Mouse (Mus musculus) lung, postnatal 0 days (tissue): ENCODE measurements around the gene Ltb4r2. TPM values are rescaled to one million over a fixed set of nuclear protein-coding genes. Genes with fewer than 3 reads are reported as not detected.
A peak's percentile ranks its signal among the peaks of the same experiment; 100 is the strongest.
"Not testable (repeated sequence)": the region's sequence is repeated elsewhere in the genome, so short reads cannot be mapped to it uniquely, and the experiment has no call there.

ENCODE experiments used
- ATAC-seq: fragments of 200-750 bp; cut with Nextera tagmentation; 2 replicates; pipeline ENCODE4 v1.8.0; 2017; ENCODE audit warnings: moderate library complexity
- DNase-seq: peaks from one replicate; pipeline ENCODE4 v3.0.0-alpha.2; 2016; ENCODE audit warnings: low spot score
- H3K27ac ChIP-seq: fragments of 300-500 bp; sonication (generic); 2 replicates; pipeline ENCODE4 v1.5.1; 2014; ENCODE audit warnings: antibody characterized with exemption, mild to moderate bottlenecking, low read length, mixed read lengths
- H3K27me3 ChIP-seq: fragments of 300-500 bp; sonication (generic); replicated peaks from 2 replicates; pipeline ENCODE4 v1.6.1; 2014; ENCODE audit warnings: low read length, mixed read lengths; ENCODE audit not compliant: insufficient read depth
- H3K36me3 ChIP-seq: fragments of 300-500 bp; sonication (generic); 2 replicates; pipeline ENCODE4 v1.6.1; 2014; ENCODE audit warnings: low read length, mixed read lengths; ENCODE audit not compliant: insufficient read depth
- H3K4me1 ChIP-seq: fragments of 300-500 bp; sonication (generic); 2 replicates; pipeline ENCODE4 v1.6.1; 2014; ENCODE audit warnings: antibody characterized with exemption, low read depth, low read length, mixed read lengths; ENCODE audit not compliant: insufficient read depth
- H3K4me2 ChIP-seq: fragments of 300-500 bp; sonication (generic); replicated peaks from 2 replicates; pipeline ENCODE4 v1.6.1; 2014; ENCODE audit warnings: low read depth, mild to moderate bottlenecking, low read length, moderate library complexity, mixed read lengths
- H3K4me3 ChIP-seq: fragments of 300-500 bp; sonication (generic); 2 replicates; pipeline ENCODE4 v1.5.1; 2014; ENCODE audit warnings: low read depth, low read length
- H3K9ac ChIP-seq: fragments of 300-500 bp; sonication (generic); replicated peaks from 2 replicates; pipeline ENCODE4 v1.6.1; 2014; ENCODE audit warnings: low read depth, mild to moderate bottlenecking
- H3K9me3 ChIP-seq: fragments of 300-500 bp; sonication (generic); 2 replicates; pipeline ENCODE4 v1.6.1; 2016; ENCODE audit warnings: low read length, mixed read lengths
- CTCF ChIP-seq: IDR thresholded peaks from 2 replicates; pipeline ENCODE4 v1.5.1; 2016; ENCODE audit warnings: antibody characterized with exemption, mild to moderate bottlenecking
- EP300 ChIP-seq: IDR thresholded peaks from 2 replicates; pipeline ENCODE4 v1.6.1; 2016; ENCODE audit warnings: antibody characterized with exemption, mild to moderate bottlenecking, control low read depth
- WGBS: fragments of 180-500 bp; shearing (Covaris S2); extraction: QIAGEN DNeasy Blood & Tissue Kit; methylation state at CpG from one replicate; pipeline ENCODE4 v1.1.7; 2014; 5-methylcytosine and 5-hydroxymethylcytosine counted together
- polyA plus RNA-seq: library from polyadenylated mRNA; unstranded; fragments of >200 nt; fragmentation: Nextera tagmentation; extraction: Ambion mirVana; gene quantifications from 2 replicates; pipeline ENCODE4 v1.2.1, GENCODE M21; 2015

Gene Ltb4r2
- polyA plus RNA-seq, 1 experiment from 2014 or later = 0.97 TPM

- DNase-seq (peak; percentile 94), ATAC-seq (peak; percentile 95)
- H3K4me3 ChIP-seq = peak within 1 kb of the TSS; percentile 88
- TF ChIP-seq CTCF (0 out of 2 replicates have a peak, but pooled peaks have one; percentile 7), EP300 (no peak)
- WGBS = 1% methylated on average over 48 of the region's 48 CpGs
- H3K36me3 ChIP-seq = peaks cover 26% of the 10 kb centered on the region
- peak within 1 kb of the TSS; percentile 84 for H3K4me2 ChIP-seq
- H3K9me3 ChIP-seq = no peaks in the 10 kb centered on the region
- H3K27me3 ChIP-seq = no peaks in the 10 kb centered on the region
- peaks cover 9% of the 10 kb centered on the region; the same call in 1 of the 2 replicates for H3K4me1 ChIP-seq
- H3K9ac ChIP-seq = peak within 1 kb of the TSS; percentile 66
- peak within 1 kb of the TSS; percentile 57 for H3K27ac ChIP-seq
Measured at GRCm38 (mm10) chr14:55745180-55745860, 15.9 kb upstream of the Ltb4r2 start, which contains the start of the genes Dhrs1 and Nop9. Gene Dhrs1 (minus strand): TSS chr14:55745690. Gene Nop9 (plus strand): TSS chr14:55745693.

GRCm38 (mm10) chr14:55745861-55746237, 15.4 kb upstream of the Ltb4r2 start:
- no peak for ATAC-seq
- Histone ChIP-seq H3K4me3 (peak overlapping the region; percentile 88), H3K27ac (peak overlapping the region; percentile 57), H3K4me1 (peaks cover 9% of the 10 kb centered on the region; the same call in 1 of the 2 replicates), H3K4me2 (peak overlapping the region; percentile 84), H3K9me3 (no peaks in the 10 kb centered on the region), H3K9ac (peak overlapping the region; percentile 66), H3K27me3 (no peaks in the 10 kb centered on the region), H3K36me3 (peaks cover 26% of the 10 kb centered on the region)
- no peak for TF ChIP-seq CTCF
- TF ChIP-seq EP300 = no peak
- WGBS = under 1% methylated on average over 31 of the region's 31 CpGs
- no peak for DNase-seq

GRCm38 (mm10) chr14:55747051-55747847, 14.0 kb upstream of the Ltb4r2 start:
- H3K9ac ChIP-seq = no peak overlapping the region
- no peaks in the 10 kb centered on the region for H3K27me3 ChIP-seq
- no peak overlapping the region for H3K27ac ChIP-seq
- H3K4me3 ChIP-seq = no peak overlapping the region
- H3K4me1 ChIP-seq = peaks cover 9% of the 10 kb centered on the region; the same call in 1 of the 2 replicates
- WGBS = 89% methylated on average over 10 of the region's 10 CpGs
- DNase-seq (no peak), ATAC-seq (no peak)
- peak overlapping the region; percentile 84; the same call in 1 of the 2 replicates for H3K4me2 ChIP-seq
- H3K36me3 ChIP-seq = peaks cover 34% of the 10 kb centered on the region
- H3K9me3 ChIP-seq = no peaks in the 10 kb centered on the region
- TF ChIP-seq CTCF (0 out of 2 replicates have a peak, but pooled peaks have one; percentile 8), EP300 (no peak)

- Histone ChIP-seq H3K4me2 (no peak overlapping the region), H3K27me3 (0 out of 2 replicates have a peak, but pooled peaks cover 3% of the 10 kb centered on the region), H3K36me3 (peaks cover 25% of the 10 kb centered on the region), H3K27ac (no peak overlapping the region), H3K4me3 (no peak overlapping the region), H3K4me1 (peaks cover 3% of the 10 kb centered on the region; the same call in 1 of the 2 replicates), H3K9ac (no peak overlapping the region), H3K9me3 (no peaks in the 10 kb centered on the region)
- TF ChIP-seq CTCF (no peak), EP300 (no peak)
- no peak for ATAC-seq
- 64% methylated on average over 6 of the region's 6 CpGs for WGBS
- DNase-seq = no peak
Measured at GRCm38 (mm10) chr14:55757566-55757965, 3.7 kb upstream of the Ltb4r2 start.

GRCm38 (mm10) chr14:55758363-55758784, 2.9 kb upstream of the Ltb4r2 start, which contains the start of gene Cideb:
Gene Cideb (minus strand): TSS chr14:55758458.
- no peak within 1 kb of the TSS for H3K27ac ChIP-seq
- TF ChIP-seq EP300 (no peak), CTCF (peak; percentile 85)
- no peak for ATAC-seq

GRCm38 (mm10) chr14:55760156-55760555, 1.1 kb upstream of the Ltb4r2 start:
- DNase-seq (peak; percentile 83), ATAC-seq (peak; percentile 10; the same call in 1 of the 2 replicates)
- H3K9me3 ChIP-seq, H3K27ac ChIP-seq, H3K27me3 ChIP-seq, H3K4me3 ChIP-seq, H3K36me3 ChIP-seq, H3K9ac ChIP-seq, H3K4me1 ChIP-seq: not testable (repeated sequence)
- peak overlapping the region; percentile 48 for H3K4me2 ChIP-seq
- peak; percentile 83 for TF ChIP-seq CTCF
- under 1% methylated on average over 6 of the region's 6 CpGs for WGBS

More at GRCm38 (mm10) chr14:55758363-55758784, 2.9 kb upstream of the Ltb4r2 start, which contains the start of gene Cideb:
- peaks cover 17% of the 10 kb centered on the region for H3K36me3 ChIP-seq
- 0 out of 2 replicates have a peak, but pooled peaks cover 3% of the 10 kb centered on the region for H3K27me3 ChIP-seq
- peak; percentile 80 for DNase-seq
- 15% methylated on average over 8 of the region's 8 CpGs for WGBS
- H3K4me1 ChIP-seq = peaks cover 3% of the 10 kb centered on the region; the same call in 1 of the 2 replicates
- no peak within 1 kb of the TSS for H3K9ac ChIP-seq
- H3K4me2 ChIP-seq = peak within 1 kb of the TSS; percentile 30; the same call in 1 of the 2 replicates
- no peak within 1 kb of the TSS for H3K4me3 ChIP-seq
- H3K9me3 ChIP-seq = no peaks in the 10 kb centered on the region
